Mouse (Mus musculus) limb, embryonic 14.5 days (tissue): ENCODE measurements around the gene Hspa1a. TPM values are rescaled to one million over a fixed set of nuclear protein-coding genes. Genes with fewer than 3 reads are reported as not detected.

Experiments used
- ATAC-seq: fragments of 200-750 bp; cut with Nextera tagmentation; 2 replicates; pipeline ENCODE4 v1.8.0; 2017; ENCODE audit warnings: low read depth, moderate number of reproducible peaks, moderate TSS enrichment; ENCODE audit not compliant: low FRiP score
- DNase-seq: peaks from one replicate; pipeline ENCODE4 v3.0.0-alpha.2; 2015; ENCODE audit warnings: low spot score
- H3K27ac ChIP-seq: fragments of 300-500 bp; sonication (generic); replicated peaks from 2 replicates; pipeline ENCODE4 v1.5.1; 2014; ENCODE audit warnings: low read depth, mild to moderate bottlenecking, low read length, moderate library complexity, mixed read lengths
- H3K27me3 ChIP-seq: fragments of 300-500 bp; sonication (generic); 2 replicates; pipeline ENCODE4 v1.6.1; 2014; ENCODE audit warnings: low read length, mixed read lengths; ENCODE audit not compliant: control insufficient read depth, insufficient read depth
- H3K36me3 ChIP-seq: fragments of 300-500 bp; sonication (generic); 2 replicates; pipeline ENCODE4 v1.6.1; 2014; ENCODE audit warnings: mild to moderate bottlenecking, low read length, moderate library complexity, mixed read lengths; ENCODE audit not compliant: control insufficient read depth, insufficient read depth
- H3K4me1 ChIP-seq: fragments of 300-500 bp; sonication (generic); 2 replicates; pipeline ENCODE4 v1.6.1; 2014; ENCODE audit warnings: antibody characterized with exemption, low read length, mixed read lengths; ENCODE audit not compliant: control insufficient read depth, insufficient read depth
- H3K4me2 ChIP-seq: fragments of 300-500 bp; sonication (generic); replicated peaks from 2 replicates; pipeline ENCODE4 v1.6.1; 2014; ENCODE audit warnings: low read depth, mild to moderate bottlenecking, low read length, moderate library complexity; ENCODE audit not compliant: severe bottlenecking
- H3K4me3 ChIP-seq: fragments of 300-500 bp; sonication (generic); replicated peaks from 2 replicates; pipeline ENCODE4 v1.5.1; 2014; ENCODE audit warnings: low read length
- H3K9ac ChIP-seq: fragments of 300-500 bp; sonication (generic); 2 replicates; pipeline ENCODE4 v1.6.1; 2014; ENCODE audit warnings: mild to moderate bottlenecking, low read depth, low read length, moderate library complexity; ENCODE audit not compliant: severe bottlenecking
- H3K9me3 ChIP-seq: fragments of 300-500 bp; sonication (generic); 2 replicates; pipeline ENCODE4 v1.6.1; 2016; ENCODE audit warnings: low read length; ENCODE audit not compliant: control insufficient read depth
- POLR2A ChIP-seq: fragments of 200-500 bp; IDR thresholded peaks from 2 replicates; pipeline ENCODE4 v1.8.0; 2012; ENCODE audit warnings: inconsistent platforms, mild to moderate bottlenecking, moderate library complexity, borderline replicate concordance; ENCODE audit not compliant: insufficient read depth, insufficient read length; ENCODE audit errors: extremely low read depth
- WGBS: fragments of 180-500 bp; shearing (Covaris S2); extraction: QIAGEN DNeasy Blood & Tissue Kit; methylation state at CpG from one replicate; pipeline ENCODE4 v1.1.7; 2014; 5-methylcytosine and 5-hydroxymethylcytosine counted together
- polyA plus RNA-seq, 2 experiments: library from polyadenylated mRNA; depleted of rRNA in 1 of 2; stranded (reverse) in 1 of 2; unstranded in 1 of 2; fragments of >200 nt; fragmentation: Nextera tagmentation in 1 of 2; extraction: Ambion mirVana in 1 of 2; gene quantifications; 2 replicates each; pipeline versions ENCODE4 v1.2.1 to v1.2.3; 2012 to 2014

The Hspa1a gene
- polyA plus RNA-seq, 2 experiments: 7.1 to 9.5 TPM

DNA sequence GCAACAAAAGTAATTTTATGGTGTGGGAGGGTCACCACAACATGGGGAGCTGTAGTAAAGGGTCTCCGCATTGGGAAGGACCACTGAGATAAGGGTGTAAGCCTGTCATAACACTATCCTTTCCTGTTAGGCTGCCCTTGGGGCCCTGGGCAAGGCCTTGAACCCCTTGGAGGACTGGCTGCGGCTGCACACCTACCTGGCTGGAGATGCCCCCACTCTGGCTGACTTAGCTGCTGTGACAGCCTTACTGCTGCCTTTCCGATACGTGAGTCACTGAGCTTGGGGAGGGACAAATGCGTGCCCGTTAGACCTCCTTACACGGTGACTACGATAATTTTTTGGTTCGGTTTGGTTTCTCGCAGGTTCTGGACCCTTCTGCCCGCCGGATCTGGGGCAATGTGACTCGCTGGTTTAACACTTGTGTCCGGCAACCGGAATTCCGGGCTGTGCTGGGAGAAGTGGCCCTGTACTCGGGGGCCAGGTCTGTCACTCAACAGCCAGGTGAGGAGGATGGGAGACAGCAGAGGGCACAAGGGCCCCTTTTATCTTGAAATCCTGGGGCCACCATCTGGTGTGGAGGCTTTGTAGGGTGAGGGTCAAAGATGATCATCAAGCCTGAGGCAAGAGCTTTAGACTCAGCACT lies 32.2 kb upstream of the Hspa1a start:
- DNase-seq: no peak
- peaks cover 51% of the 10 kb centered on the region for H3K36me3 ChIP-seq
- no peak overlapping the region for H3K9ac ChIP-seq
- no peaks in the 10 kb centered on the region for H3K9me3 ChIP-seq
- ATAC-seq: no peak
- no peaks in the 10 kb centered on the region for H3K27me3 ChIP-seq
- H3K4me3 ChIP-seq: no peak overlapping the region
- 95% methylated on average over 17 of the region's 17 CpGs for WGBS
- H3K27ac ChIP-seq: no peak overlapping the region
- H3K4me1 ChIP-seq: peaks cover 16% of the 10 kb centered on the region
- no peak overlapping the region for H3K4me2 ChIP-seq
- no peak for TF ChIP-seq POLR2A

DNA sequence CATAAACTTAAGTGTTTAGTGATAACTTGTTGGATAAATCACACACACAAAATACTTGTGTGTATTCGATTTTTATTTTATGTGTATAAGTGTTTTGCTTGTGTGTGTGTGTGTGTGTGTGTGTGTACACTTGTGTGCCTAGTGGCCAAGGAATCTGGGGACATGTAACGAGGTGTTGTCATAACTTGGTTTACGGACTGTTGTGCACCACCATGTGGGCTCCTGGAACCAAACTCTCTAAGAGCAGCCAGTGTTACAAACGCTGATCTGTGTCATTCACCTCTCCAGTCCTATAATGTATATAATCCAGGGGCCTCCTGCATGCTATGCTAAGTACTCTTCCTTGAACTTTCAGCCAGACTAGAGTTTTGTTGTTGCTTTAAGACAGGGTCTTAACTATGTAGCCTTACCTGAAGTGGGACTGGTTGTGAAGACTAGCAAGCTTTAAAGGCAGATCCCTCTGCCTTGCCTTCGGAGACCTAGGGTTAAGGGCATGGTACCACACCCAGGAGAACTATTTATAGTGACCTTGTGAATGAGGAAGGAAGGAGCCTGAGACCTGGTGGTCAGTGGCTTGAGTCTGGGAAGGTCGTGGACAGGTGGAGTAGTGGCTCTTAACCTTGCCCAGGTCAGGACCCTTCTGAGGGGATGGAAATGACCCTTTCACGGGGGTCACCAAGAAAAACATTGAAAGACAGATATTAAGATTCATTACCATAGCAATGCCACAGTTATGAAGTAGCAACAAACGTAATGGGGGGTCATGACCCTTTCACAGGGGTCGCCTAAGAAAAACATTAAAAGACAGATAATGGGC lies 31.3 kb upstream of the Hspa1a start:
- Histone ChIP-seq H3K36me3 (peaks cover 43% of the 10 kb centered on the region), H3K27ac (no peak overlapping the region), H3K4me3 (peak overlapping the region; percentile 91), H3K9ac (peak overlapping the region; percentile 78), H3K27me3 (no peaks in the 10 kb centered on the region), H3K9me3 (no peaks in the 10 kb centered on the region), H3K4me1 (peaks cover 16% of the 10 kb centered on the region), H3K4me2 (peak overlapping the region; percentile 88)
- WGBS: 64% methylated on average over 9 of the region's 9 CpGs
- ATAC-seq (no peak), DNase-seq (no peak)
- no peak for TF ChIP-seq POLR2A

DNA sequence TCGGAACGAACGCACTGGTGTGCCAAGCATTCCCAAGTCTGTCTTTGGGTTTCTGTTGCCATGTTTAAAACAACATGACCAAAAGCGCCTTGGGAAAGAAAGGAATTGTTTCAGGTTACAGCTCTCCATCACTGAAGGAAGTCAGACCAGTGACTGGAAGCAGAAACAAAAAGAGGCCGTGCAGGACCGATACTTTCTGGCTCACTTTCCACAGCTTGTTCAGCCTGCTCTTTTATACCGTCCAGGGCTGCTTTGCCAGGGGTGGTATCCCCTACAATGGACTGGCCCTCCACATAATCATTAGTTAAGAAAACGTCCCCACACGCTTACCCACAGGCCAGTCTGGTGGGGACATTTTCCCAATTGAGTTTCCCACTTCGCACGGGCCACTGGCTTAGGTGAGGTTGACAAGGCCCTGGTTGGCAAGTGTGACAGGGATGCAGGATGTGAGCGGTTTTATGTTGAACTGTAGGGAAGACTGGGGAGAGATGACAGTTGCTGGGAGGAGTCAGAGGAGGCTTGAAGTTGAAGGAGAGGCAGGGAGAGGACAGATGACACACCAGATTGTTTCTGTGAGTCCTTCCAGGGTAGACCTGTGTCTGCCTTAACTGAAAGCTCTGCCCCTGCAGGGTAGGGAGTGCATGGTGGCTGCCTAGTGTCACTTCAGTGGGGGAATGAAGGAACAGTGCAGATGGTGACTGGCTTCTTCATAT lies 30.4 kb upstream of the Hspa1a start:
- ATAC-seq (no peak), DNase-seq (no peak)
- Histone ChIP-seq H3K4me3 (peak overlapping the region; percentile 91), H3K9ac (peak overlapping the region; percentile 78), H3K4me2 (peak overlapping the region; percentile 88), H3K9me3 (no peaks in the 10 kb centered on the region), H3K4me1 (peaks cover 16% of the 10 kb centered on the region), H3K27me3 (no peaks in the 10 kb centered on the region), H3K36me3 (peaks cover 42% of the 10 kb centered on the region), H3K27ac (peak overlapping the region; percentile 99)
- TF ChIP-seq POLR2A: no peak
- 6% methylated on average over 12 of the region's 12 CpGs for WGBS

DNA sequence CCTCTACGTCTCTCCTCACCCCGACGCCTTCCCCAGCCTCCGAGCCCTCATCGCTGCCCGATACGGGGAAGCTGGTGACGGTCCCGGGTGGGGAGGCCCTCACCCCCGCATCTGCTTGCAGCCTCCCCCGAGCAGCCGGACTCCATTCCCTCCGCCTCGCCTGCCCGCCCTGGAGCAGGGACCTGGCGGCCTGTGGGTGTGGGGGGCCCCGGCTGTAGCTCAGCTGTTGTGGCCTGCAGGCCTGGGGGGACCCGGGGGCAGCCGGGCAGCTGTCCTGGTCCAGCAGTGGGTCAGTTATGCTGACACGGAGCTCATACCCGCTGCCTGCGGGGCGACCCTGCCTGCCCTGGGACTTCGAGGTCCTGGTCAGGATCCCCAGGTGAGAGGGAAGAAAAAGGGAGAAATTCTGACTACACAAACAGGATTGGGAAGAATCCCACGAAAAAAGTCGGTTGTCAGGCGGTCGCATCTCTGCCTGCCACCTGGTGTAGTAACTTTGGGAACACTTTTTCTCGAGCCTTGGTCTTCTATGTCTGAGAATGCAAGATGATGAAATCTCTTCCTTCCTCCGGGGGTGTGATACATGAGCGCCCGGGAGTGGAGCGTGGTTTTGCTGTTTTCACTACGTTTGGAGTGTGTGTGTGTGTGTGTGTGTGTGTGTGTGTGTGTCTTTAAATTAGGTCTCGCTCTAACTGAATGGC lies 29.6 kb upstream of the Hspa1a start:
- TF ChIP-seq POLR2A: no peak
- no peaks in the 10 kb centered on the region for H3K9me3 ChIP-seq
- no peaks in the 10 kb centered on the region for H3K27me3 ChIP-seq
- peaks cover 18% of the 10 kb centered on the region for H3K4me1 ChIP-seq
- H3K27ac ChIP-seq: peak overlapping the region; percentile 99
- H3K4me2 ChIP-seq: peak overlapping the region; percentile 88
- DNase-seq: peak; percentile 35
- WGBS: under 1% methylated on average over 35 of the region's 35 CpGs
- H3K4me3 ChIP-seq: peak overlapping the region; percentile 91
- peaks cover 34% of the 10 kb centered on the region for H3K36me3 ChIP-seq
- H3K9ac ChIP-seq: peak overlapping the region; percentile 78
- ATAC-seq: no peak; the same call in 1 of the 2 replicates
